Mouse (Mus musculus): ENCODE measurements around the gene Spib.

Gene Spib

GRCm38 (mm10) chr7:44524502-44524901, 7.4 kb downstream of the Spib start, which contains the start of gene Mybpc2:
TSS of gene Mybpc2 (minus strand) at chr7:44524656.
- DNase-seq: peak; percentile 37

- no peak for DNase-seq
These were observed 8.8 kb downstream of the Spib start for GRCm38 (mm10) chr7:44523056-44523455.

GRCm38 (mm10) chr7:44521710-44522109, 10.2 kb downstream of the Spib start:
- peak; percentile 73 for DNase-seq

GRCm38 (mm10) chr7:44520990-44521389, 10.9 kb downstream of the Spib start:
- no peak for DNase-seq

- no peak for DNase-seq
These were observed 12.5 kb downstream of the Spib start for GRCm38 (mm10) chr7:44519240-44519913.

- DNase-seq: no peak
These were observed 24.4 kb downstream of the Spib start for GRCm38 (mm10) chr7:44507491-44507890.

- DNase-seq: peak; percentile 69
These were observed 30.2 kb downstream of the Spib start for GRCm38 (mm10) chr7:44501563-44502115.

- DNase-seq: no peak
These were observed 31.8 kb downstream of the Spib start for GRCm38 (mm10) chr7:44500046-44500445.

- no peak for DNase-seq
These were observed 32.9 kb downstream of the Spib start for GRCm38 (mm10) chr7:44498922-44499321.

- no peak for DNase-seq
These were observed 34.4 kb downstream of the Spib start for GRCm38 (mm10) chr7:44497361-44498055.

- DNase-seq: no peak
These were observed 35.1 kb downstream of the Spib start for GRCm38 (mm10) chr7:44496771-44497109.

GRCm38 (mm10) chr7:44495992-44496770, 35.7 kb downstream of the Spib start, which contains the start of the genes Emc10 and Fam71e1:
TSS of gene Emc10 (minus strand) at chr7:44496529.
TSS of gene Fam71e1 (plus strand) at chr7:44496581.
- DNase-seq: peak; percentile 99

GRCm38 (mm10) chr7:44495086-44495485, 36.8 kb downstream of the Spib start:
- no peak for DNase-seq

GRCm38 (mm10) chr7:44494681-44495080, 37.2 kb downstream of the Spib start:
- DNase-seq: no peak

- no peak for DNase-seq
These were observed 39.6 kb downstream of the Spib start for GRCm38 (mm10) chr7:44492166-44492826.

GRCm38 (mm10) chr7:44491391-44491790, 40.5 kb downstream of the Spib start:
- no peak for DNase-seq

GRCm38 (mm10) chr7:44490281-44490680, 41.6 kb downstream of the Spib start:
- DNase-seq: no peak

GRCm38 (mm10) chr7:44488545-44488944, 43.3 kb downstream of the Spib start:
- no peak for DNase-seq

- no peak for DNase-seq
These were observed 43.9 kb downstream of the Spib start for GRCm38 (mm10) chr7:44487936-44488335.

- no peak for DNase-seq
These were observed 44.8 kb downstream of the Spib start for GRCm38 (mm10) chr7:44486927-44487575.

GRCm38 (mm10) chr7:44485572-44486195, 46.2 kb downstream of the Spib start:
- no peak for DNase-seq

All from kidney, postnatal 14 days (tissue).